Mouse (Mus musculus): ENCODE results near the gene Akap17b.
"Not testable (repeated sequence)": the region's sequence is repeated elsewhere in the genome, so short reads cannot be mapped to it uniquely, and the experiment has no call there.

The Akap17b gene

GRCm38 (mm10) chrX:36644657-36645551, at the start of gene Akap17b:
TSS of gene Akap17b (minus strand) at chrX:36645395.
- peak; percentile 85 for DNase-seq (ENCODE audit: inconsistent ontology term)

DNA sequence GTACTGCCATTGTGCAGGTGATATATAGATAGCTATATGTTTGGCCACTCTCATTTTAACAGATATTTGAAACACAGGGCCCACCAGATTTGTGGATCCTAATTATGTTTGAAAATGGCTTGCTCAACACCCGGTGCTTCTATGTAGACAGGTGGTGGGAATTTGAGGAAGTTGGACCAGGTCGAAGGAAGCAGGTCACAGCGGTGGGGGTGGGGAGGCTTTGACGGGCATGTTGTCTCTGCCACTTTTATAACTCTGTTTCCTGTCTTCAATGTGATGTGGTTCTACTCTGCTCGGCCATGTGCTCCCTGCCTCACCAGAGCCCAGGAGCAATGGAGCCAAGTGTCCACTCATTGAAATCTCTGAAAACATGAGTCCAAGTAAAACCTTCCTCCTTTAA, 46.2 kb upstream of the Akap17b start:
- DNase-seq (ENCODE audit: inconsistent ontology term), result no peak

DNA sequence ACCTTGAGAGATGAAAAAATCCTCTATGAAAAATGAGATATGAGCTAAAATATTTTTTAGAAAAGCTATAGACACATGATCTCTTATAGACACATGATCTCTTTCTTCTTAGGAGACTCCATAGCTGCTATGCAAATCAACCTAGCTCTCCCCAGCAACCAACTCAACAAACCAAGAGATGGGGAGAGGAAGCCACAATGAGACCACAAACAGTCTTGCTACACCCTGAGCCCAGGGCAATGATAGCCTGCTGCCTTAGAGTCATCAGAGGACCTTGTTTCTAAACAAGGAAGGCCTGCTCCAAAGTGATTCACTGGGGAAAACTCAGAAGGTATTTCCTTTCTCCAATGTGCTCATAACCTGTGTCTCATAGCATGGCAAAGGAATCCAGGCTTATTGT, 44.5 kb upstream of the Akap17b start:
- DNase-seq (ENCODE audit: inconsistent ontology term), result peak; percentile 0

GRCm38 (mm10) chrX:36676836-36677235, 31.6 kb upstream of the Akap17b start:
- DNase-seq (ENCODE audit: inconsistent ontology term), result peak; percentile 2

DNA sequence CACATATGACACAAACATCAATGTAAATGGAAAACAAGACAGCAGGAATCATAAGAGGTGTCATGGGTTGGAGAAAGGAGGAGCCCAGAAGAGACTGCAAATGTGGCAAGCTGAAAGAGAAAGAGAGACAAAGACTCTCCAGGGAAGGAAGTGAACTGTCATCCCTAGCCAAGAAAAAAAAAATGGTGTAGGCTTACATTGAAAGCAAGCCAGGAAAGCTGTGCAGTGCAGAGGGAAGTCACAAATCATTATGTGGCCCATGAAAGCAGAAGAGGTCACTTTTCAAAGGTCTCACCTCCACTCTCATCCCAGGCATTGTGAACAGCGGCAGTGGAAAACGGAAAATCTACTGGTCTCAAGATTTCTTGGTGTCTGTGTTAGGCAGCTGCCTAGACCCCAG, 27.5 kb upstream of the Akap17b start:
- DNase-seq (ENCODE audit: inconsistent ontology term), result no peak

DNA sequence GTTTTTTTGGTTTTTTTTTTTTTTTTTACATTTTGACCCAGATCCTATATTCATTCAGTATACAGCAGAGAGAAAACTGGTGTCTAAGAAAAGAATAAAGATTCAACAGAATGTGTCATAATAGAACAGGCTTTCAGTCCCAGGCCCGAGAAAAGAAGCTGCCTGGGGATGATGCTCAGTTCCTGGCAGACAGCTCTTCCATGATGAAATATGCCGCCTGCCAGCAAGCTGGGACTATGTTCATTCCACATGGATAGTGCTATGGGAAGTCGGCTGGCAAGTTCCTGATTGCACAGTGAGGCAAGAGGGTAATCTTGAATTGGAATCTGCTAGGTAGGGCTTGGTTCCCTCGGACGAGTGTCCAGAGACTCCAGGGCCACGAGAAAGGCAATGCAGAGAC, 5.1 kb downstream of the Akap17b start:
- DNase-seq (ENCODE audit: inconsistent ontology term), result peak; percentile 35

DNA sequence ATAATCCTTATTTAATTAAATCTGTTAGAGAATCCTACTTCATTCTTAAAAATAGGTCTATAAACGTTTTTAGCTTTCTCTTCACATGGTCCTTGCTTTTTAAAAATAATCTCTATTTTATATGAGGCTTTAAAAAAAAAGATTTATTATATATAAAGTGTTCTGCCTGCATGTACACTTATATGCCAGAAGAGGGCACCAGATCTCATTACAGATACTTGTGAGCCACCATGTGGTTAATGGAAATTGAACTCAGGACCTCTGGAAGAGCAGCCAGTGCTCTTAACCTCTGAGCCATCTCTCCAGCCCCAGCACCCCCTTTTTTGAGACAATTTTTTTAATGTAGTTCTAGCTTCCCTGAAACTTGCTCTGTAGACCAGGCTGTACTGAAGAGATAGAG, 14.4 kb downstream of the Akap17b start:
- DNase-seq (ENCODE audit: inconsistent ontology term), result no peak

DNA sequence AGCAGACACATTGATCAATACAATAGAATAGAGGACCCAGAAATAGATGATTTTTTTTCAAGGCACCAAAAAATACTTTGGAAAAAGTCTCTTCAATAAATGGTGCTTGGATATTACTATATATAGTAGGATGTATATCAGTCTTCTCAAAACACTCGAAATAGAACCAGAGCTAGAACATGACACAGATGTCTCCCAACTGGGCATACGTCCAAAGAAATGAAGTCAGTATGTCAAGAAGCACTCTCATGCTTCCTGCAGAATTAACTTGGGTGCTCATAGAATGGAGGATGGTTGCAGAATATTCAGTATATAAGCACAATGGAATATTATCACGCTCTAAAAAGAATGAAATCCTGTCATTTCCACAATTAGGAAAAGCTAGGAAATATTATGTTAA, 17.1 kb downstream of the Akap17b start:
- no peak for DNase-seq (ENCODE audit: inconsistent ontology term)

- DNase-seq (ENCODE audit: inconsistent ontology term), result no peak
These were observed 36.1 kb downstream of the Akap17b start for GRCm38 (mm10) chrX:36609117-36609516.

DNA sequence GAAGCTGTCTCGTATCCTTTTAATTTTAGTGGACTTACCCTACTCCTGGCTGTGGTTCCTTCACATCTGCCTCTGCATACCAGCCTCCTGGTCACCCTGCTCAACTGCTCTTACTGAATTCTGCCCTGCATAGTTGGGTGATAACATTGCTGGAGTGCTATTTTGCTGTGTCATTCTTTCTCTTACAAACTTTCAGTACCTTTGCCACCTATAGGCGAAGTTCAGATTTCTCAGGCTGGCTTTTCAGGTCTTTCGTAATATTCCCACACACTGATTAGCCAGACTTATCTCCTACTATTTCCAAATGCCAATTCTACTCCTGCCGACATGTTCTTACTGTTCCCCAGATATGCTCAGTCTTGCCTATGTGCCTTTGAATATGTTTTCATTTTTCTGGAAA, 41.2 kb downstream of the Akap17b start:
- no peak for DNase-seq (ENCODE audit: inconsistent ontology term)

GRCm38 (mm10) chrX:36602926-36603325, 42.3 kb downstream of the Akap17b start:
- no peak for DNase-seq (ENCODE audit: inconsistent ontology term)

DNA sequence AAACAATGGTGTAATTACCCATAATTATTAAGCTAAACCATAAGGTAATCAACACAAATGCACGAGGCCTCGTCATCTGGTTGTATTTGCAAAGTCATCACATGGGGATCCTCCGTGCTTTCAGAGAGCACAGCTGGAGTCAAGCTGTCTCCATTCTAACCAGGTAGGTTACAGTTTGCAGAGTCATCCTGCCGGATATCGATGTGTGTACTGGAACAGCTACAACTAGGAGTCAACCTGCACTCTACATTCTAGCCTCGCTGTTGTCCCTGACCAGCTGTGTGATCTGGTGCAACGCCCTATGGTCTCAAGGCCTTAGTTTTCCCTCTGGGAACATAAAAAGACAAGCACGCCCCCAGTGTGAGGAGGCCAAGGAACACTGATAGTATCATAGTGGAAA, 45.1 kb downstream of the Akap17b start:
- no peak for DNase-seq (ENCODE audit: inconsistent ontology term)

GRCm38 (mm10) chrX:36599656-36600055, 45.5 kb downstream of the Akap17b start:
- DNase-seq (ENCODE audit: inconsistent ontology term), result no peak

- peak; percentile 41 for DNase-seq (ENCODE audit: inconsistent ontology term)
These were observed 46.3 kb downstream of the Akap17b start for GRCm38 (mm10) chrX:36598861-36599344.

DNA sequence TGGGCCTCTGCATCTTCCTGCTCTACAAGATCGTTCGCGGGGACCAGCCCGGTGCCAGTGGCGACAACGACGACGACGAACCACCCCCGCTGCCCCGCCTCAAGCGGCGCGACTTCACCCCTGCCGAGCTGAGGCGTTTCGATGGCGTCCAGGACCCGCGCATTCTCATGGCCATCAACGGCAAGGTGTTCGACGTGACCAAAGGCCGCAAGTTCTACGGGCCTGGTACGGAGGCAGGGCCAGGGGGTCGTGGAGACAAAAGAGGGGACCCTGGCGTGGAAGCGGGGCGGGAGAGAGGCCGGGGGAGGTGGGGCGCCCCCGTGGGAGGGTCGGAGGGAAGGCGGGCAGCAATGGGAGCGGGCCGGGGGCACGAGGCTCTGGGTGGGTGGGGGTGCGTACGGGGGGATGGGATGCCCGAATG, 46.8 kb downstream of the Akap17b start:
- DNase-seq (ENCODE audit: inconsistent ontology term), result no peak

DNA sequence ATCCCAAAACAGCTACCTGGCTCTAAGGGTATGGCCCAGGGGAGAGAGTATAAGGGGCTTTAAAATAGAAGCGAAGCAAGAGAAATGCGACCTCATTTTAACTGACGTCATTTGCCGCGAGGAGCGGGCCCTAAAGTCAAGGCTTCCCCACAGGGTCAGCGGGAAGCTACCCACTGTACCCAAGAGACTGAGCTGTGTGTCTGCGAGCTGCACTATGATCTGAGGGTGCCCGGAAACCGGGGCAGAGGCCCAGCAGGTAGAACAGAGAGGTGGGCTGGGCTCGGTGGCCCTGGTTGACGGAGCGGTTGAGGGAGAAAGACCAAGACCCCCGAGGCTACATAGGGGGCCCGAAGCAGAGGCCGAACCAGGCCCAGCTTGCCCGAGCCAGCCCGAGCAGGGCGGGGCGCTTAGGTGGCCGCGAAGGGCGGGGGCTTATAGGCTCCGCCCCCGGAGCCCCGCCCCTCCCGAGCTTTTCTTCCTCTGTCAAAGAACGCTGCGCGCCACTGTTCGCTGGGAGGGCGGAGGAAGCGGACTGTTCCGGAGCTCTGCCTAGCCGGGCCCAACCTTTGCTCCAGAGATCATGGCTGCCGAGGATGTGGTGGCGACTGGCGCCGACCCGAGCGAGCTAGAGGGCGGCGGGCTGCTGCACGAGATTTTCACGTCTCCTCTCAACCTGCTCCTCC, 47.3 kb downstream of the Akap17b start, which contains the start of gene Pgrmc1:
Pgrmc1 (plus strand) TSS at position 500 of the 683 bp plus-strand sequence.
- DNase-seq (ENCODE audit: inconsistent ontology term), result peak; percentile 86

- not testable (repeated sequence) for DNase-seq (ENCODE audit: inconsistent ontology term)
These were observed 48.6 kb downstream of the Akap17b start for GRCm38 (mm10) chrX:36596483-36597120.

DNA sequence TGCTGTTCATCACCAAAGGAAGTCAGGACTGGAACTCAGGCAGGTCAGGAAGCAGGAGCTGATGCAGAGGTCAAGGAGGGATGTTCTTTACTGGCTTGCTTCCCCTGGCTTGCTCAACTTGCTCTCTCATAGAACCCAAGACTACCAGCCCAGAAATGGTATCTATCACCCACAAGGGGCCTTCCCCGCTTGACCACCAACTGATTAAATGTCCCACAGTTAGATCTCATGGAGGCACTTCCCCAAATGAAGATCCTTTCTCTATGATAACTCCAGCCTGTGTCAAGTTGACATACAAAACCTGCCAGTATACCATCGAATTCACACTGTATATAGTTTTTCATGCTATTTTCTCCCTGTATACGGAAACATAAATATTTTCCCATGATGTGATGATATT, 49.9 kb downstream of the Akap17b start:
- no peak for DNase-seq (ENCODE audit: inconsistent ontology term)

DNA sequence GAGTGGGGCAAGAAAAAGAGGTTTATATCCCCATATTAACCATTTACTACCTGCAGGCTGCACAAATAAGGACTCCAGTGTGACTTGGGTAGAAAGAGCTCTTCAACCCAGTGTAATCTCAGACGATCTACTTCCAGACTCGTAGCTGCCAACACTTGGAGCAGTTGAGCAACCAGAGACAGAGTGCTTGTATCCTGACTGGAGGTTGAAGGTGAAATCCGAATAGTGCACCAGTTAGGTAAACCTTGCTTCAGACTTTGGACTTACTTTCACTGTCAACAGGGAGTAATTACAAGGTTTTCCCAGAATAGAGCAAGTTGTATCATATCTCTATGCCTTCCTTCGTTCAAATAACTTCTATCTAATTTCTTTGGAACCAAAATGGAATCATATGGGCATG, 53.7 kb downstream of the Akap17b start:
- DNase-seq (ENCODE audit: inconsistent ontology term), result no peak

GRCm38 (mm10) chrX:36591120-36591519, 54.1 kb downstream of the Akap17b start:
- no peak for DNase-seq (ENCODE audit: inconsistent ontology term)

GRCm38 (mm10) chrX:36590266-36590665, 54.9 kb downstream of the Akap17b start:
- no peak for DNase-seq (ENCODE audit: inconsistent ontology term)
